Comparison of ENCODE assay signal across 24 mouse cellular contexts in genomic region chr2:15139877-15140276, GRCm38 (mm10).
"Had no signal": no experiment of that assay in that cellular context is flagged by ENCODE, and none has a peak within 500 bp of the region (broad histone marks: within the 10 kb centered on the region; RNA-seq: fewer than 3 reads in every experiment).

No protein-coding gene starts in this region.

- H3K4me3 ChIP-seq: gastrocnemius, adult 2 months; heart, embryonic 10.5 days; heart, embryonic 12.5 days; hindbrain, embryonic 10.5 days; hindbrain, embryonic 12.5 days; intestine, embryonic 15.5 days; layer of hippocampus, adult 2 months; left cerebral cortex, adult 2 months; limb, embryonic 10.5 days; limb, embryonic 12.5 days had no signal

- H3K4me2 ChIP-seq: heart, embryonic 12.5 days; hindbrain, embryonic 12.5 days; hindbrain, embryonic 14.5 days; intestine, embryonic 15.5 days; limb, embryonic 12.5 days had no signal

- H3K9me3 ChIP-seq: heart, embryonic 10.5 days; heart, embryonic 12.5 days; hindbrain, embryonic 10.5 days; hindbrain, embryonic 12.5 days; intestine, embryonic 15.5 days; limb, embryonic 10.5 days; limb, embryonic 12.5 days had no signal

- ATAC-seq: hindbrain, embryonic 16.5 days; inflammation-experienced regulatory T-cells, adult 6 months; intestine, embryonic 15.5 days; intestine, postnatal 0 days had no signal

- H3K27ac ChIP-seq: gastrocnemius, adult 2 months; heart, embryonic 10.5 days; hindbrain, embryonic 10.5 days; hindbrain, embryonic 12.5 days; hindbrain, embryonic 14.5 days; intestine, embryonic 15.5 days; layer of hippocampus, adult 2 months; left cerebral cortex, adult 2 months; limb, embryonic 10.5 days; limb, embryonic 12.5 days had no signal

- H3K4me1 ChIP-seq: heart, embryonic 10.5 days; heart, embryonic 12.5 days; hindbrain, embryonic 10.5 days; hindbrain, embryonic 12.5 days; intestine, embryonic 15.5 days; limb, embryonic 10.5 days; limb, embryonic 12.5 days had no signal

- H3K36me3 ChIP-seq: heart, embryonic 10.5 days; heart, embryonic 12.5 days; hindbrain, embryonic 10.5 days; hindbrain, embryonic 12.5 days; intestine, embryonic 15.5 days; limb, embryonic 10.5 days; limb, embryonic 12.5 days had no signal

- H3K9ac ChIP-seq: heart, embryonic 12.5 days; hindbrain, embryonic 12.5 days; hindbrain, embryonic 14.5 days; intestine, embryonic 15.5 days; limb, embryonic 12.5 days had no signal

- H3K27me3 ChIP-seq: heart, embryonic 12.5 days; hindbrain, embryonic 12.5 days; intestine, embryonic 15.5 days; limb, embryonic 12.5 days had no signal

- DNase-seq: gastrocnemius, adult 2 months; gastrocnemius, postnatal 10 days; gastrocnemius, postnatal 25 days; heart, adult 18-20 months; heart, postnatal 10 days; heart, postnatal 4 days; kidney, adult 18-20 months; kidney, adult 8-10 months; kidney, postnatal 10 days; kidney, postnatal 25 days; kidney, postnatal 4 days had no signal
